Mouse (Mus musculus): ENCODE data around the gene Astn2. TPM values are rescaled to one million over a fixed set of nuclear protein-coding genes. Genes with fewer than 3 reads are reported as not detected.
"Not testable (repeated sequence)": the region's sequence is repeated elsewhere in the genome, so short reads cannot be mapped to it uniquely, and the experiment has no call there.

The Astn2 gene
- polyA plus RNA-seq, 1 experiment from 2014 or later, result 0.61 TPM

DNA sequence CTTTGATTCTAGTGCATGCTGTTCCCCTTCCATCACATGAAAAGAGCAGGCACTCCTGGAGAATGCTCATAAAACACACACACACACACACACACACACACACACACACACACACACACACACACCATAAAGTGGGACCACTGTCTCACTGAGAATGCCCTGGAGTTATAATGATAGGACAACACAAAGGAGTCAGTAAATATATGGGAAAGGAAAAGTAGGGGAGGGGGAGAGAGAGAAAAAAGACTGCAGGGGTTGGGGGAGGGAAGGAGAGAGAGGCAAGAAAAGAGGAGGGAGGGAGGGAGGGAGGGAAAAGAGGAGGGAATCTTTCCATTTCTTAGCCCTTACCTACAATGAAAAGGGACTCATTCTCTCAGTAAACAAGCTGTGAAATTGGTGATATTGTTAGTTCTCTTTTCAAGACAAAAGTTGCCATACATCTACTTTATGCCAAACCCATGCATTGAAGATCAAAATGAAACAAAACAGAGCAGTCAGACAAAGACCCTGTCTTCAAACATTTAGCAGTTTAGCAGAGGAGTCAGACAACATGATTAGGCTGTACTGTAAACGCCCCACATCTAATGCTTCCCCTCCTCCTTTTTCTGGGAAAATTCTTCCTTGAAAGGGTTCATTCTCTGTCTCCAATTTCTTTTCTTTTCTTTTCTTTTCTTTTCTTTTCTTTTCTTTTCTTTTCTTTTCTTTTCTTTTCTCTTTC is 717.2 kb downstream of the Astn2 start:
- no peak for ATAC-seq (ENCODE audit: insufficient number of reproducible peaks, insufficient read depth, low FRiP score, low read depth)
- WGBS, result 41% methylated on average over 1 of the region's 1 CpGs
- Histone ChIP-seq H3K4me3 (ENCODE audit: control insufficient read depth in 1 of 2, insufficient read depth in 1 of 2, low read depth in 1 of 2, low read length in 2 of 2) (no peak overlapping the region), H3K4me1 (ENCODE audit: control insufficient read depth in 2 of 2, insufficient read depth in 2 of 2, low read length in 2 of 2) (no peaks in the 10 kb centered on the region; a peak in 1 of 4 replicates), H3K27me3 (ENCODE audit: control insufficient read depth, insufficient read depth, low read length) (no peaks in the 10 kb centered on the region), H3K36me3 (ENCODE audit: control insufficient read depth, insufficient read depth, low read length) (no peaks in the 10 kb centered on the region), H3K4me2 (ENCODE audit: low read length) (no peak overlapping the region), H3K27ac (replicated peaks in 1 of 2; ENCODE audit: control insufficient read depth in 1 of 2, insufficient read depth in 1 of 2, low read depth in 2 of 2, low read length in 2 of 2) (no peak overlapping the region), H3K9me3 (ENCODE audit: control insufficient read depth, low read length) (no peaks in the 10 kb centered on the region), H3K9ac (ENCODE audit: low read length) (no peak overlapping the region)

DNA sequence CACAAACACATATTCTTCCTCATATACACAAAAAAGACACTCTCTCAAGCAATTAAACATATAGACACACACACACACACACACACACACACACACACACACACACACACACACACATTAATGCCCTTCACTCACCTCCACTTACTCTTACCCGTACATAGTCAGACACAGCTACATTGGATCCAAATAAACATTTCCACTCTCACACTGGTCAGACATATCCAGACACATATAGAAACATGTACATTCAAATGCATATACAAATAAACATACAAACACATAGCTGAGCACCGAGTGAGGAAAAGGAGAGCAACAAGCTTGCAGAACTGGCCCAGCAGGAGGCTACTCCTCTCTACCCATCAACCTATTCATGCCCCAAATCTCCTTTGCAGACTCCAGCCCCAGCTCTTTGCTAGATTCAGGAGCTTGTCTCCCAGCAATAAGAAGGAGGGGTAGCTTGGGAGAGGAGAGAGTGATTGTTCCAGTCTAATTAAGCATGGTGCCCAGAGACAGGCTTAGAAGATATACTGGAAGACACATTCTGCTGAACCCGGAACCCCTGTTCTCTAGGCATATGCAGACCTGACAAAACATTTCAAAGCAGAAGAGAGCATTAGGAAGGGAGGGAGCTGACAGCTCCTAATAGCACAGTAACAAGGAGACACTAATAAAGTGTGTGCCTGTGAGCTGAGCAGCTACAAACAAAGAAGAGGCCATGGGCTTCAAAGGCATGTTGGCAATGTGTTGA is 718.0 kb downstream of the Astn2 start:
- no peak for ATAC-seq (ENCODE audit: insufficient number of reproducible peaks, insufficient read depth, low FRiP score, low read depth)
- Histone ChIP-seq H3K9ac (ENCODE audit: low read length) (no peak overlapping the region), H3K27ac (replicated peaks in 1 of 2; ENCODE audit: control insufficient read depth in 1 of 2, insufficient read depth in 1 of 2, low read depth in 2 of 2, low read length in 2 of 2) (no peak overlapping the region), H3K4me2 (ENCODE audit: low read length) (no peak overlapping the region), H3K27me3 (ENCODE audit: control insufficient read depth, insufficient read depth, low read length) (no peaks in the 10 kb centered on the region), H3K4me3 (ENCODE audit: control insufficient read depth in 1 of 2, insufficient read depth in 1 of 2, low read depth in 1 of 2, low read length in 2 of 2) (no peak overlapping the region), H3K4me1 (ENCODE audit: control insufficient read depth in 2 of 2, insufficient read depth in 2 of 2, low read length in 2 of 2) (no peaks in the 10 kb centered on the region; a peak in 1 of 4 replicates), H3K36me3 (ENCODE audit: control insufficient read depth, insufficient read depth, low read length) (no peaks in the 10 kb centered on the region), H3K9me3 (ENCODE audit: control insufficient read depth, low read length) (no peaks in the 10 kb centered on the region)
- 58% methylated on average over 3 of the region's 3 CpGs for WGBS

DNA sequence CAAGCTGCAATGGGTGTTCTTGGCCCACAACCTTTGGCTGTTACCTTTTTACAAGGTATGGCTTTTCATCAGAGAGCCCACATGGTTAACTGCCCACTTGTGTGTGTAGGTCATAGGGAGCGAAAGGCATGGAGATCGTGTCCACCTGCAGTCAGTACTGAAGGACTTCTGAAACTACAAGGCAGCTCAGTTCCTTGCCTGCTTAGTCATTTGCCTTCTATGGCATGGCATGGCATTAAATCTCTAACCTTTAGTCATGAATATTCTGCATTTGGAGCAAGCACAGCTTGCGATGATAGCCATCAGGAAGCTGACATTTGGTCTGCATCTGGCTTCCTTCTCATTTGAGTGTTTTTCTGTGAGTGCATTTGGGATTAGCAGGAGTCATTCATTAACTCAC is 720.0 kb downstream of the Astn2 start:
- no peak for ATAC-seq (ENCODE audit: insufficient number of reproducible peaks, insufficient read depth, low FRiP score, low read depth)

DNA sequence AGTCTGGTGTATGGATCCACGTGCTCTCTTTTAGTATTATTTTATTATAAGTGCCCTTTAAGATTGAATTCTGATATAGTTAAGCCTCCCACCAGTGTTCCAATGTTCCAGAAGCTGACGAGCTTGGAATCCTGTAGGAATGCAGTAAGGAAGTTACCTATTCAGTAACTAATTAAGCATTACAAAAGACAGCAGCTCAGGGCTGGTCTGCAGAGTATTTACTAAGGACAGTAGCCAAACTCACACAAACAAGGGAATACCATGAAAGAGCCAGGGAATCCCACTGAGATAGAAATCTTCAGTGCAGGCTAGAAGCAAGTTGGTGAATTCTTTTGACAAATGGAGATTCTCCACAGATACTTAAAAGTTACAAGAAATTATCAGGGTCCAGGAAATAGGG is 724.6 kb downstream of the Astn2 start:
- WGBS, result 56% methylated on average over 2 of the region's 2 CpGs
- H3K4me2 ChIP-seq (ENCODE audit: low read length); H3K4me3 ChIP-seq (ENCODE audit: control insufficient read depth in 1 of 2, insufficient read depth in 1 of 2, low read depth in 1 of 2, low read length in 2 of 2); H3K36me3 ChIP-seq (ENCODE audit: control insufficient read depth, insufficient read depth, low read length); H3K9me3 ChIP-seq (ENCODE audit: control insufficient read depth, low read length); ATAC-seq (ENCODE audit: insufficient number of reproducible peaks, insufficient read depth, low FRiP score, low read depth); H3K27ac ChIP-seq (replicated peaks in 1 of 2; ENCODE audit: control insufficient read depth in 1 of 2, insufficient read depth in 1 of 2, low read depth in 2 of 2, low read length in 2 of 2); H3K27me3 ChIP-seq (ENCODE audit: control insufficient read depth, insufficient read depth, low read length); H3K9ac ChIP-seq (ENCODE audit: low read length); H3K4me1 ChIP-seq (ENCODE audit: control insufficient read depth in 2 of 2, insufficient read depth in 2 of 2, low read length in 2 of 2): not testable (repeated sequence)

More for the DNA sequence above, 720.0 kb downstream of the Astn2 start:
- no peak overlapping the region for H3K4me2 ChIP-seq (ENCODE audit: low read length)
- H3K9me3 ChIP-seq (ENCODE audit: control insufficient read depth, low read length), result no peaks in the 10 kb centered on the region
- no peak overlapping the region for H3K9ac ChIP-seq (ENCODE audit: low read length)
- no peaks in the 10 kb centered on the region for H3K36me3 ChIP-seq (ENCODE audit: control insufficient read depth, insufficient read depth, low read length)
- no peaks in the 10 kb centered on the region; a peak in 1 of 4 replicates for H3K4me1 ChIP-seq (ENCODE audit: control insufficient read depth in 2 of 2, insufficient read depth in 2 of 2, low read length in 2 of 2)
- no peaks in the 10 kb centered on the region for H3K27me3 ChIP-seq (ENCODE audit: control insufficient read depth, insufficient read depth, low read length)
- WGBS, result 86% methylated on average over 3 of the region's 3 CpGs
- H3K4me3 ChIP-seq (ENCODE audit: control insufficient read depth in 1 of 2, insufficient read depth in 1 of 2, low read depth in 1 of 2, low read length in 2 of 2), result no peak overlapping the region
- no peak overlapping the region for H3K27ac ChIP-seq (replicated peaks in 1 of 2; ENCODE audit: control insufficient read depth in 1 of 2, insufficient read depth in 1 of 2, low read depth in 2 of 2, low read length in 2 of 2)

DNA sequence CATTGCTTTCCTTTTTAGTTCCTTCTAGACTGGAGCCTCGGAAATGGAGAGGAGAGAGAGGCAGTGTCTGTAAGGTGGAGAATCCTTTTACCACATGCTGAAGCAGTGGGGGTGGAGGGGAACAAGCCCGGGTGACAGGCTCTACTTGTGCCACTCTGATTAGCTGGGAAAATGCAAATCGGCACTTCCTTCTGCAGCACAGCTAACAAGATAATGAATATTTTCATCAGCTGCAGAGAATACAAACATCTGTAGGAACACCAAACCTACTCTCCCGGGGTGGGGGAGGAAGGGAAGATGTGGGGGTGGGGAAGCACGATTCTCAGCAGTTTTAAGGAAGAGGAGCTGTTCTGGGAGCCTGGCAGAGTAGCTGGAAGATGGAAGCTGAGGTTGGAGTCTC is 725.5 kb downstream of the Astn2 start:
- Histone ChIP-seq H3K4me3 (ENCODE audit: control insufficient read depth in 1 of 2, insufficient read depth in 1 of 2, low read depth in 1 of 2, low read length in 2 of 2) (no peak overlapping the region), H3K4me1 (ENCODE audit: control insufficient read depth in 2 of 2, insufficient read depth in 2 of 2, low read length in 2 of 2) (peaks cover 3 to 6% of the 10 kb centered on the region in 2 experiments; a peak in 3 of 4 replicates), H3K27me3 (ENCODE audit: control insufficient read depth, insufficient read depth, low read length) (no peaks in the 10 kb centered on the region), H3K9me3 (ENCODE audit: control insufficient read depth, low read length) (no peaks in the 10 kb centered on the region), H3K27ac (replicated peaks in 1 of 2; ENCODE audit: control insufficient read depth in 1 of 2, insufficient read depth in 1 of 2, low read depth in 2 of 2, low read length in 2 of 2) (no peak overlapping the region), H3K4me2 (ENCODE audit: low read length) (peak overlapping the region; percentile 41), H3K36me3 (ENCODE audit: control insufficient read depth, insufficient read depth, low read length) (no peaks in the 10 kb centered on the region), H3K9ac (ENCODE audit: low read length) (no peak overlapping the region)
- 6% methylated on average over 5 of the region's 5 CpGs for WGBS
- no peak for ATAC-seq (ENCODE audit: insufficient number of reproducible peaks, insufficient read depth, low FRiP score, low read depth)

DNA sequence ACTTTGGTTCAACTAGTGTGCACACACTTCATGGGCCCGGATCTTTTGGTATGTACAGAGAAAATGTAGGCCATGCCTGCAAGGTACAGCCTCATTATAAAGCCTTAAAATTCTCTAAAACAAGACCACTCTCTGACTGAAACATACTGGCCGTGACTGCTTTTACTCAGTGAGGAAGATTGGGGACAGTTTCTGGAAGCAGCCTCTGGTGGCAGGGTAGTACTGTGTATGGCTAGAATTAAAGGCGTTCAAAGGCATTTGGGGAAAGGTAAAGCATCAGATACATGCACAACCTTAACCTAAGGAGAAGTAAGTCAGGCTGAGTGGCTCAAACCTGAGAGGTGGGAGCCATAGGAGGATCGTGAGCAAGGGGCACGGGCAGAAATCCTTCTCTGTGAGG is 725.9 kb downstream of the Astn2 start:
- 47% methylated on average over 5 of the region's 5 CpGs for WGBS
- Histone ChIP-seq H3K4me1 (ENCODE audit: control insufficient read depth in 2 of 2, insufficient read depth in 2 of 2, low read length in 2 of 2) (peaks cover 3 to 6% of the 10 kb centered on the region in 2 experiments; a peak in 3 of 4 replicates), H3K27ac (replicated peaks in 1 of 2; ENCODE audit: control insufficient read depth in 1 of 2, insufficient read depth in 1 of 2, low read depth in 2 of 2, low read length in 2 of 2) (no peak overlapping the region), H3K9me3 (ENCODE audit: control insufficient read depth, low read length) (no peaks in the 10 kb centered on the region), H3K9ac (ENCODE audit: low read length) (no peak overlapping the region), H3K4me3 (ENCODE audit: control insufficient read depth in 1 of 2, insufficient read depth in 1 of 2, low read depth in 1 of 2, low read length in 2 of 2) (no peak overlapping the region), H3K27me3 (ENCODE audit: control insufficient read depth, insufficient read depth, low read length) (no peaks in the 10 kb centered on the region), H3K36me3 (ENCODE audit: control insufficient read depth, insufficient read depth, low read length) (no peaks in the 10 kb centered on the region), H3K4me2 (ENCODE audit: low read length) (no peak overlapping the region)
- no peak for ATAC-seq (ENCODE audit: insufficient number of reproducible peaks, insufficient read depth, low FRiP score, low read depth)

DNA sequence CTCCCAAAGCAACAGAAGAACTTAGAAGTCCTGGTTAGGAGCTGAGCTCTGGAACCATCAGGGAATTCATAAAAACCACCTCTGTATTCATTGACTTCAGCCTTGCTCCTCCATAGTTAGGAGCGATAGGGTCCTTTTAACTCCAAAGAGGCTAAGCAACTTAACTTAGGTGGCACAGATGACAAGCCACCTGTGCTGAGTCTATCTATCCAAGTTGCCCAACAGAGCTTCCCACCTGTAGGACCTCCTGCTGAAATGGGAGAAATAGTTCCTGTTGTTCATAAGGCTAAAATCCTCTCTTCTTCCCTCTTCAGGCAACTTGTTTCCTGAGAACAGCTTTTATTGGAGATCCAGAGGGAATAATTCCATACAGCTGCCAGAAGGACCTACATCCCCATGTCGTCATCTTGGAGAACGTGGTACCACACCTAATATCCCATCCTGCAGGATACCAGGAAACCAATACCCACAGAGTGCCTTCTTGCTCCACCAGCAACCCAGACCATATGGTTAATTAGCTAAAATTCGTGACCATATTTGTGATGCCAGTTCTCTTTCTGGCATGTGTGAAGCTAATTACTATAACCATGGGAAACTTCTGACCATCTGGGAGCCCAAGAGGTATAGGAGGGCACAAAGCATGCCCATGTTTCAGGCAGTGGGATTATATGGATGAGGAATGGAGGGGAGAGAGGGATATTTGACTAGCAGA is 730.0 kb downstream of the Astn2 start:
- no peak overlapping the region for H3K4me3 ChIP-seq (ENCODE audit: control insufficient read depth in 1 of 2, insufficient read depth in 1 of 2, low read depth in 1 of 2, low read length in 2 of 2)
- no peaks in the 10 kb centered on the region for H3K36me3 ChIP-seq (ENCODE audit: control insufficient read depth, insufficient read depth, low read length)
- no peaks in the 10 kb centered on the region for H3K27me3 ChIP-seq (ENCODE audit: control insufficient read depth, insufficient read depth, low read length)
- H3K4me1 ChIP-seq (ENCODE audit: control insufficient read depth in 2 of 2, insufficient read depth in 2 of 2, low read length in 2 of 2), result peaks cover 3 to 21% of the 10 kb centered on the region in 2 experiments; a peak in 3 of 4 replicates
- no peak overlapping the region for H3K27ac ChIP-seq (replicated peaks in 1 of 2; ENCODE audit: control insufficient read depth in 1 of 2, insufficient read depth in 1 of 2, low read depth in 2 of 2, low read length in 2 of 2)
- H3K4me2 ChIP-seq (ENCODE audit: low read length), result no peak overlapping the region
- no peaks in the 10 kb centered on the region for H3K9me3 ChIP-seq (ENCODE audit: control insufficient read depth, low read length)
- no peak overlapping the region for H3K9ac ChIP-seq (ENCODE audit: low read length)
- 89% methylated on average over 4 of the region's 4 CpGs for WGBS
- ATAC-seq (ENCODE audit: insufficient number of reproducible peaks, insufficient read depth, low FRiP score, low read depth), result no peak

Measured in heart, embryonic 14.5 days (tissue).